Mouse (Mus musculus): ENCODE data around the gene Taf1a.
"Not testable (repeated sequence)": the region's sequence is repeated elsewhere in the genome, so short reads cannot be mapped to it uniquely, and the experiment has no call there.

Gene Taf1a

GRCm38 (mm10) chr1:183388426-183389406 is at the start of gene Taf1a:
Gene Taf1a (plus strand): TSS chr1:183388981.
- in situ Hi-C loops (cut with MboI; ENCODE audit: low pct_unique_long_range_greater_than_20kb in 1 of 2, low sequenced_read_pairs in 2 of 2, unreplicated experiment in 1 of 2), result no loop called here

GRCm38 (mm10) chr1:183342902-183343301 is 45.9 kb upstream of the Taf1a start:
- in situ Hi-C loops (cut with MboI; ENCODE audit: low pct_unique_long_range_greater_than_20kb in 1 of 2, low sequenced_read_pairs in 2 of 2, unreplicated experiment in 1 of 2), result not testable (repeated sequence)

- in situ Hi-C loops (cut with MboI; ENCODE audit: low pct_unique_long_range_greater_than_20kb in 1 of 2, low sequenced_read_pairs in 2 of 2, unreplicated experiment in 1 of 2), result no loop called here
These were observed 43.6 kb upstream of the Taf1a start for GRCm38 (mm10) chr1:183344886-183345816.

GRCm38 (mm10) chr1:183345817-183346195 is 43.0 kb upstream of the Taf1a start:
- in situ Hi-C loops (cut with MboI; ENCODE audit: low pct_unique_long_range_greater_than_20kb in 1 of 2, low sequenced_read_pairs in 2 of 2, unreplicated experiment in 1 of 2), result no loop called here

GRCm38 (mm10) chr1:183349840-183350239 is 38.9 kb upstream of the Taf1a start:
- in situ Hi-C loops (cut with MboI; ENCODE audit: low pct_unique_long_range_greater_than_20kb in 1 of 2, low sequenced_read_pairs in 2 of 2, unreplicated experiment in 1 of 2), result loop anchor here in 1 of 2 experiments (5.0 kb wide), 1 partner anchor 72 kb away; no protein-coding TSS in a partner anchor

GRCm38 (mm10) chr1:183358901-183359300 is 29.9 kb upstream of the Taf1a start:
- in situ Hi-C loops (cut with MboI; ENCODE audit: low pct_unique_long_range_greater_than_20kb in 1 of 2, low sequenced_read_pairs in 2 of 2, unreplicated experiment in 1 of 2), result no loop called here

GRCm38 (mm10) chr1:183362301-183362700 is 26.5 kb upstream of the Taf1a start:
- in situ Hi-C loops (cut with MboI; ENCODE audit: low pct_unique_long_range_greater_than_20kb in 1 of 2, low sequenced_read_pairs in 2 of 2, unreplicated experiment in 1 of 2), result no loop called here

- in situ Hi-C loops (cut with MboI; ENCODE audit: low pct_unique_long_range_greater_than_20kb in 1 of 2, low sequenced_read_pairs in 2 of 2, unreplicated experiment in 1 of 2), result no loop called here
These were observed 25.8 kb upstream of the Taf1a start for GRCm38 (mm10) chr1:183362729-183363576.

GRCm38 (mm10) chr1:183363577-183363867 is 25.3 kb upstream of the Taf1a start:
- in situ Hi-C loops (cut with MboI; ENCODE audit: low pct_unique_long_range_greater_than_20kb in 1 of 2, low sequenced_read_pairs in 2 of 2, unreplicated experiment in 1 of 2), result no loop called here

- in situ Hi-C loops (cut with MboI; ENCODE audit: low pct_unique_long_range_greater_than_20kb in 1 of 2, low sequenced_read_pairs in 2 of 2, unreplicated experiment in 1 of 2), result no loop called here
These were observed 22.4 kb upstream of the Taf1a start for GRCm38 (mm10) chr1:183366361-183366760.

GRCm38 (mm10) chr1:183368601-183369400 is 20.0 kb upstream of the Taf1a start:
- in situ Hi-C loops (cut with MboI; ENCODE audit: low pct_unique_long_range_greater_than_20kb in 1 of 2, low sequenced_read_pairs in 2 of 2, unreplicated experiment in 1 of 2), result no loop called here

- in situ Hi-C loops (cut with MboI; ENCODE audit: low pct_unique_long_range_greater_than_20kb in 1 of 2, low sequenced_read_pairs in 2 of 2, unreplicated experiment in 1 of 2), result no loop called here
These were observed 19.3 kb upstream of the Taf1a start, which contains the start of gene Mia3 for GRCm38 (mm10) chr1:183369427-183370014. Gene Mia3 (minus strand): TSS chr1:183369553.

GRCm38 (mm10) chr1:183374728-183375127 is 14.1 kb upstream of the Taf1a start:
- in situ Hi-C loops (cut with MboI; ENCODE audit: low pct_unique_long_range_greater_than_20kb in 1 of 2, low sequenced_read_pairs in 2 of 2, unreplicated experiment in 1 of 2), result no loop called here

- in situ Hi-C loops (cut with MboI; ENCODE audit: low pct_unique_long_range_greater_than_20kb in 1 of 2, low sequenced_read_pairs in 2 of 2, unreplicated experiment in 1 of 2), result no loop called here
These were observed 11.7 kb upstream of the Taf1a start for GRCm38 (mm10) chr1:183377045-183377444.

- in situ Hi-C loops (cut with MboI; ENCODE audit: low pct_unique_long_range_greater_than_20kb in 1 of 2, low sequenced_read_pairs in 2 of 2, unreplicated experiment in 1 of 2), result no loop called here
These were observed 10.3 kb upstream of the Taf1a start for GRCm38 (mm10) chr1:183378321-183378941.

- in situ Hi-C loops (cut with MboI; ENCODE audit: low pct_unique_long_range_greater_than_20kb in 1 of 2, low sequenced_read_pairs in 2 of 2, unreplicated experiment in 1 of 2), result not testable (repeated sequence)
These were observed 9.4 kb upstream of the Taf1a start for GRCm38 (mm10) chr1:183379376-183379775.

- in situ Hi-C loops (cut with MboI; ENCODE audit: low pct_unique_long_range_greater_than_20kb in 1 of 2, low sequenced_read_pairs in 2 of 2, unreplicated experiment in 1 of 2), result no loop called here
These were observed 7.0 kb upstream of the Taf1a start for GRCm38 (mm10) chr1:183381816-183382215.
